Mouse (Mus musculus) cerebellum, adult 18-20 months (tissue): ENCODE results near the gene Proca1.
A peak's percentile ranks its signal among the peaks of the same experiment; 100 is the strongest.

ENCODE experiments used
- DNase-seq, 2 experiments: peaks; one replicate each; pipeline ENCODE4 v3.0.0; 2021

Proca1 gene

DNA sequence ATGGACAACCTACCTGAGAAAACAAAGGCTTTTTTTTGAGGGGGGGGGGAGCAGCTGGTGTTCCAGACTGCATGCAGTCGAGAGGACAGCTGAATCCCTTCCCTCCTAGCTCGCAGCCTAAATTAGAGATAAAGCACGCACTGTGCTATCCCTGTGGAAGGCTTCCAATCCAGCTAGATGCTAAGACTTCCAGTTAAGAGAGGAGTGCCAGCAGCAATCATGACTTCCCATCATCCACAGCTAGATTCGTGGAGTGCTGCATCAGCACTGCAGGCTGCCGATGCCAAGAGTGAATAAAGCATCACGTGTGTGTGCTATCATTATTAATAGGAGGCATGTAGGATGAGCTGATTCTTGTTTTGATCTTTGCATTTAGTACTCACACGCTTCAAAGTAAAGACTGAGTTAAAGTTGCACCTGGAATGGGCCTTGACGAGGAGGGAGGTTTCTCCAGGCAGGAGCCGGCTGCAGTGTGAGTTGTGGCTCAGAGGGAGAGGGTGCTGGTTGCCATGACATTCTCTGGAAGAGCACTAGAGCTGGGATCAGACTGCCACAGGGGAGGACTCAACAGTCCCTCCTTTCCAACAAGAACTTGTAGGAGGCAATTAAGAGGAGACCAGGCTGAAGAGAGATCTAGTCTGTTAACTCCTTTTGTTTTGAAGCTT, 47.1 kb downstream of the Proca1 start:
- DNase-seq = peak in 1 of 2 experiments; percentile 15

DNA sequence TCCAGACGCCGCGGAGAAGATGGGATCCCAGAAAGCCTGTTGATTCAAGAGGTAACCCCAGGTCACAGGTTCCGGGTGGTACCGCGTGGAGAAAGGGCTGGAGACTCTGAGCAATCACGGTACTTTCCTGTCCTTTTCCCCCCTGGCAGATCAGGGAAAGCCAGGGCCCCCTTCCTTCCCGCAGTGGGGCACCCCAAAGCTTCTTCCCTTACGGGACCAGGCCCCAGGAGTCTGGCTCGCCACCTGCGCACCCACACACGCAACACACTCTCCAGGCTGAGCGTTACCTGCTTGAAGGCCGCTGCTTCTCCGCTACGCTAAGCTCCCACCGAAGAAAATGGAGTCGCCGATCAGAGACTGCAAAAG, 52.1 kb downstream of the Proca1 start:
- no peak for DNase-seq

DNA sequence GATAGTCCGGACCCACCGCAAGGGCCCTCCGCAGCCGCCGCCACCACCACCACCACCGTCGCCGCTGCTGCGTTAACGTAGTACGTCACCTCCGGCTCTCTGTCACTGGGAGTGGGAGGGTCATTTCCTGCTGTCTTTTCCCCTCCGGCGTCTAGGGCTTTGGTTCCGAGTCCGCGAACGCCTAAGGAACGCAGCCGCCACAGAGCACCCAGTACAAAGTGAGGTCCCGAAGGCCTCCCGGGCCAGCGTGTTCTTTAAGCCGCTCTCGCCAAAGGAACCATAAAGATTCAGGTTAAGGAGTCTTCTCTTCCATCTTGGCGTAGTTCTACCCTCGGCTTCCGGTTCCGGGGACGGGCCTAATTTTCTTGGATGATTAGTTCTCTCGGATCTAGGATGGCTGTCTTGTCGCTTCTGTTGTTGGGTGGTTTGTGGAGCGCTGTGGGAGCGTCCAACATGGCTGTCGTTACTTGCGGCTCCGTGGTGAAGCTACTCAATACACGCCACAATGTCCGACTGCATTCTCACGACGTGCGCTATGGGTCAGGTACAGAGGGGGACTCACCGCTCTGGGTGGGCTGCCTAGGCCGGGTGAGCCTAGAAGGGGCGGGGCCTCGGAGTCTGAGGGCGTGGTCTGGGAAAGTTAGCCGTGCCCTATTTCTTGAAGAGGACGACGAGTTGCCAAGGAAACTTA, 52.6 kb downstream of the Proca1 start, which contains the start of the genes Sdf2 and Supt6:
Gene Sdf2, plus strand, starts transcription at position 120 of the 691 bp plus-strand sequence.
Gene Supt6, minus strand, starts transcription at position 361 of the 691 bp plus-strand sequence.
- peak; percentile 83 to 88 for DNase-seq

DNA sequence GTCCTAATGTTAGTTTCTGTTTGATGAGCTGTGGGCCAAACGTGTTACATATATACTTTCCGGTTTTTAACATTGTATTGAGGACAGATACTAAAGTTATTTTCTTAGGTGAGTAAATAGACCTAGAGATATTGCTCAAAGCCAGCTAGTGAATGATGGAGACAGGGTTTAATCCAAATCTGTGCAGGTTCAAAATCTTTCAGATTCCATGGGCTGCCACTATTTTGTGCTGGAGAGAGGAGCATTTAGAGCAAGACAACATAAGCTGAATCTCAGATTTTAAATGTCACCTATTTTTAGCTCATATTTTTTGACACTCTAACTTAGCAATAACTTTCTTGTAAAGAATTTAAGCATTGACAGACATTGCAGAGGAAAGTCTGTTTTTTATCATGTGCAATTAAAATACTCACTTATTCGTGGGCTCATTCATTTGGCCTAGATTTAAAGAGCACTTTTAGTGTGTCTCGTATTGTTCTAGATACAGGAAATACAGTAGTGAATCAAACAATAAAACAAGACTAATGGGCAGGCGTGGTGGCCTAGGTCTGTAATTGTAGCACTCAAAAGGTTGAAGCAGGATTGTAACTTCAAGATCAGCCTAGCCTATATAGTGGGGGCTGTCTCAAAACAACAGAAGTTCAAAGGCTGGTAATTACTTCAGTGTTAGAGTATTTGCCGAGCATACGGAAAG, 53.3 kb downstream of the Proca1 start:
- no peak for DNase-seq

DNA sequence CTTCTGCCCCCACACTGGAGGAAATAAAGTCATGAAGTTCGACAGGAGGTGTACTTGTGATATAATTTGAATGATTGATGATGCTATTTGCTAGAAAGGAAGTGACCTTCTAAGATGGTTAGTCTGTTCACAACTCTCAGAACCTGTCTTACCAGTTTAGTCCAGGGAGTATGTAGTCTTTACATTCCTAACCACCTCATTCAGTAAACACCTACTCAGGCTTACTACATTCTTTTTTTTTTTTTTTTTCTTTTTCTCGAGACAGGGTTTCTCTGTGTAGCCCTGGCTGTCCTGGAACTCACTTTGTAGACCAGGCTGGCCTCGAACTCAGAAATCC, 53.8 kb downstream of the Proca1 start:
- no peak for DNase-seq

DNA sequence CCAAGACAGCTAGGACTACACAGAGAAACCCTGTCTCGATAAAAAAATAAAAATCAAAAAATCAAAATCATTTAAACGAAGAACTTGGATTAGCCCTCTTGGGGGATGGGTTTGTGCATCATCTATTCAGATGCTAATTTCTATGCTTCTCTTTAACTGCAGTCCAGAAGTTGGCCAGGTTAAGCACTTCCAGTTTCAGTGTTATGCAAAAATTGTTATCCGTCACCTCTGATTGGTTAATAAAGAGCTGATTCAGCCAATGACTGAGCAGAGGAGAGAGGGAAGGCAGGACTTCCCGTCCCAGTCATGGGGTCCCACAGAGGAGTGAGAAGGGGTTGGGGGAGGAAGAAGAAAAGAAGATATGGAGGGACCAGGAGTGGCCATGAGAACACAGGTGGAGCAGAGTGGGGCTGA, 54.5 kb downstream of the Proca1 start:
- no peak for DNase-seq
